Mouse (Mus musculus) olfactory bulb, adult 2 months (tissue): ENCODE data around the gene Gata1.

Experiments
- CTCF ChIP-seq: fragments of 200-500 bp; IDR thresholded peaks from 2 replicates; pipeline ENCODE4 v1.5.1; 2012; ENCODE audit warnings: low read depth, mild to moderate bottlenecking, low read length, moderate library complexity; ENCODE audit not compliant: insufficient read depth
- POLR2A ChIP-seq: fragments of 200-500 bp; IDR thresholded peaks from 2 replicates; pipeline ENCODE4 v1.6.1; 2012; ENCODE audit warnings: mild to moderate bottlenecking, low read depth, low read length, moderate library complexity; ENCODE audit not compliant: insufficient read depth

DNA sequence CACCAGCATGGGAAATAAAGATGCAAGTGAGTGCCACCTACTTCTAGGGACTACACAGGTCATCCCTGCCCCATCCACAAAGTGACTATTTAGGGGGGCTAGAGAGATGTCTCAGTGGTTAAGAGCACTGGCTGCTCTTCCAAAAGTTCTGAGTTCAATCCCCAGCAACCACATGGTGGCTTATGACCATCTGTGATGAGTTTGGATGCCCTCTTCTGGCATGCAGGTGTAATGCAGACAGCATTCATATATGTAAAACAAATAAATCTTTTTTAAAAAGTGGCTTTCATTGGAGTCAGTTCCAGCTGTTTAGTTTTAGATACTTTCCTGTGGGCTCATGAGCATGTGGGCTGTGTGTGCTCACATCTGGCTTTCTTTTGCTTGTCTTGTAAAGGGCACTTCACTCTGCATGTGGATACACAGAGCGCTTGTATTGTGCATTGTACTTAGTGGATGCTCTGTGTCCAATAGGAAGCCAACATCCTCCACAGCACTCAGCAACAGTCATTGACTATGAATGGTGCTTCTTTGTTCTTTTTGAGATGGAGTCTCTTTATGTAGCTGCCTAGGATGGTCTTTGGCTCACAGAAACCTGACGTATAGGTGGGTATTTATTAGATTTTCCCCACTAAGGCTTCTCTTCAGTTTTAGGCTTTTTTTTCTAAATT, 42.4 kb upstream of the Gata1 start:
- no peak for TF ChIP-seq CTCF
- TF ChIP-seq POLR2A: no peak
